Mouse (Mus musculus) granulocyte monocyte progenitor cell, adult 5-6 weeks (primary cell): Measurements from ENCODE around the gene Plekha4. TPM values are rescaled to one million over a fixed set of nuclear protein-coding genes. Genes with fewer than 3 reads are reported as not detected.

Source experiments
- ATAC-seq: replicated peaks from 2 replicates; pipeline ENCODE4 v1.8.0; 2016; ENCODE audit warnings: mild to moderate bottlenecking, moderate TSS enrichment, inconsistent platforms; ENCODE audit not compliant: poor library complexity, severe bottlenecking
- total RNA-seq, 2 experiments: library from RNA; stranded (forward) in 1 of 2; stranded (reverse) in 1 of 2; fragments of 200-712, 200-1000 nt in 1 of 2; fragments of >200 nt in 1 of 2; fragmentation: Nextera tagmentation in 1 of 2; gene quantifications; 2 replicates each; pipeline ENCODE4 v1.2.3; 2014 to 2017

The Plekha4 gene
- total RNA-seq, 2 experiments from 2014 or later = not detected

DNA sequence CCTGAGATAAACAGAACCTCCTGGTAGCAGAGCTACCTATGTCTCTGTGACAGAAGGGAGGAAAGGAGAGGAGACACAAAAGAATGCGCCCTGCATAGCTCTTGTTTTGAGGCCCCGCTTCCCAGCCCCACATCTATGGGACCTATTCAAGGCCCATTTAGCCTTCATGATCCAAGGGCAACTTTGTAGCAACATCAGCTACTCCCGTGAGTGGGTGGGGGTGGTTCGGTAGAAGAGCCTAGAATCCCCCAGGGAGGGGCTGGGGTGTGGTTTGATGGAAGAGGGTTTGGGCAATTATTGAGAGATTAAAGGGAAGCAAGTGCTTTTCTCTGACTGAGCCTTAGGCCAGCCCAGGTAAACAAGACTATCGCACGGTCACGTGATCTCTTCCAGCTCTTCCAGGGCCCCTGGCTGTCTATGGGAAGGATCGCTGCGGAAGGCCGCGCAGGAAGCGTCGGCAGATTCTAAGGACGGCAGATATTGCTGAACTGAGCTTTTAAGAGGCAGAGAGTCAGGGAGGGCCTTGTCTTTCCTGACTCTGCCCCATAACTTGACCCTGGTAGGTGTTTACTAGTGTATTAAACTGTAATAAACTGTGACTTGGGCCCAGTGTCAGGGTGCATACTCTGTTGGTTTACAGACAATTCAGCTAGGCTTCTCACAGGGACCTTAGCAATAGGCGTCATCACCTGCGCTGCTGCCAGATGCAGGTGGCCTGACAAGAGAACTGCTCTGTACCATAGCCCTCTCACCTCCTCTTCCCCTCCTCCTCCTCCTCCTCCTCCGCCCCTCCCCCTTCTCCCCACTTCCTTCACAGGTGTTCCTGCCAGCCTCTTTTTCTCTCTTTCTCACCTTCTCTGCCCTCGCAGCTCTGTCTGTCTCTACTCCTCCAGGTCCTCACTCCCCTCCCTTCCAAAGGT lies 73.1 kb downstream of the Plekha4 start:
- ATAC-seq = no peak

Other genes starting within 250 kb of the Plekha4 start
Only the 30 nearest of the 34 such genes appear.
- not detected in 2 replicates for gene Hrc, start 191.0 kb upstream of the Plekha4 start, total RNA-seq (2014; fragmentation: Nextera tagmentation)
- gene Hrc, start 191.0 kb upstream of the Plekha4 start, total RNA-seq (2017) = not detected in 2 replicates
- gene Ppfia3, start 159.3 kb upstream of the Plekha4 start, total RNA-seq (2014; fragmentation: Nextera tagmentation) = 1.2 TPM in 1 of 2 replicates, not detected in the other
- gene Ppfia3, start 159.3 kb upstream of the Plekha4 start, total RNA-seq (2017) = not detected in 2 replicates
- not detected in 2 replicates for gene Lin7b, start 155.7 kb upstream of the Plekha4 start, total RNA-seq (2014; fragmentation: Nextera tagmentation)
- 1.9 TPM in 1 of 2 replicates, not detected in the other for gene Lin7b, start 155.7 kb upstream of the Plekha4 start, total RNA-seq (2017)
- gene Snrnp70, start 130.6 kb upstream of the Plekha4 start, total RNA-seq (2014; fragmentation: Nextera tagmentation) = 259 and 270 TPM in 2 replicates
- 374 and 382 TPM in 2 replicates for gene Snrnp70, start 130.6 kb upstream of the Plekha4 start, total RNA-seq (2017)
- gene Kcna7, start 120.7 kb upstream of the Plekha4 start, total RNA-seq (2014; fragmentation: Nextera tagmentation) = not detected in 2 replicates
- gene Kcna7, start 120.7 kb upstream of the Plekha4 start, total RNA-seq (2017) = not detected in 2 replicates
- not detected in 2 replicates for gene Ntf5, start 112.6 kb upstream of the Plekha4 start, total RNA-seq (2014; fragmentation: Nextera tagmentation)
- gene Ntf5, start 112.6 kb upstream of the Plekha4 start, total RNA-seq (2017) = not detected in 2 replicates
- gene Lhb, start 105.5 kb upstream of the Plekha4 start, total RNA-seq (2014; fragmentation: Nextera tagmentation) = not detected in 2 replicates
- not detected in 2 replicates for gene Lhb, start 105.5 kb upstream of the Plekha4 start, total RNA-seq (2017)
- gene Gys1, start 91.5 kb upstream of the Plekha4 start, total RNA-seq (2014; fragmentation: Nextera tagmentation) = 27.1 and 32.4 TPM in 2 replicates
- gene Gys1, start 91.5 kb upstream of the Plekha4 start, total RNA-seq (2017) = 20.3 and 21.3 TPM in 2 replicates
- gene Ruvbl2, start 88.2 kb upstream of the Plekha4 start, total RNA-seq (2014; fragmentation: Nextera tagmentation) = 90.0 and 147 TPM in 2 replicates
- gene Ruvbl2, start 88.2 kb upstream of the Plekha4 start, total RNA-seq (2017) = 191 and 250 TPM in 2 replicates
- 1,113 and 1,886 TPM in 2 replicates for gene Ftl1, start 66.4 kb upstream of the Plekha4 start, total RNA-seq (2014; fragmentation: Nextera tagmentation)
- gene Ftl1, start 66.4 kb upstream of the Plekha4 start, total RNA-seq (2017) = 1,040 and 1,064 TPM in 2 replicates
- 39.3 and 51.9 TPM in 2 replicates for gene Bax, start 59.4 kb upstream of the Plekha4 start, total RNA-seq (2014; fragmentation: Nextera tagmentation)
- 28.7 and 34.2 TPM in 2 replicates for gene Bax, start 59.4 kb upstream of the Plekha4 start, total RNA-seq (2017)
- not detected in 2 replicates for gene Tulp2, start 44.5 kb upstream of the Plekha4 start, total RNA-seq (2014; fragmentation: Nextera tagmentation)
- not detected in 2 replicates for gene Tulp2, start 44.5 kb upstream of the Plekha4 start, total RNA-seq (2017)
- gene Gm45808, start 39.5 kb upstream of the Plekha4 start, total RNA-seq (2014; fragmentation: Nextera tagmentation) = not detected in 2 replicates
- not detected in 2 replicates for gene Gm45808, start 39.5 kb upstream of the Plekha4 start, total RNA-seq (2017)
- gene Dhdh, start 37.5 kb upstream of the Plekha4 start, total RNA-seq (2014; fragmentation: Nextera tagmentation) = 29.3 and 31.1 TPM in 2 replicates
- 18.4 and 20.2 TPM in 2 replicates for gene Dhdh, start 37.5 kb upstream of the Plekha4 start, total RNA-seq (2017)
- 184 and 207 TPM in 2 replicates for gene Nucb1, start 15.9 kb upstream of the Plekha4 start, total RNA-seq (2014; fragmentation: Nextera tagmentation)
- 316 and 398 TPM in 2 replicates for gene Nucb1, start 15.9 kb upstream of the Plekha4 start, total RNA-seq (2017)
- gene Ppp1r15a, start 62 bp upstream of the Plekha4 start, total RNA-seq (2014; fragmentation: Nextera tagmentation) = 8.3 and 22.1 TPM in 2 replicates
- gene Ppp1r15a, start 62 bp upstream of the Plekha4 start, total RNA-seq (2017) = 51.1 and 54.9 TPM in 2 replicates
- gene Hsd17b14, start 28.6 kb downstream of the Plekha4 start, total RNA-seq (2014; fragmentation: Nextera tagmentation) = 4.4 TPM in 1 of 2 replicates, not detected in the other
- gene Hsd17b14, start 28.6 kb downstream of the Plekha4 start, total RNA-seq (2017) = 0.26 and 0.41 TPM in 2 replicates
- gene Bcat2, start 43.8 kb downstream of the Plekha4 start, total RNA-seq (2014; fragmentation: Nextera tagmentation) = 69.1 and 81.6 TPM in 2 replicates
- 38.9 and 42.7 TPM in 2 replicates for gene Bcat2, start 43.8 kb downstream of the Plekha4 start, total RNA-seq (2017)
- not detected in 2 replicates for gene Fgf21, start 89.2 kb downstream of the Plekha4 start, total RNA-seq (2014; fragmentation: Nextera tagmentation)
- not detected in 2 replicates for gene Fgf21, start 89.2 kb downstream of the Plekha4 start, total RNA-seq (2017)
- not detected in 2 replicates for gene Fut1, start 91.0 kb downstream of the Plekha4 start, total RNA-seq (2014; fragmentation: Nextera tagmentation)
- gene Fut1, start 91.0 kb downstream of the Plekha4 start, total RNA-seq (2017) = not detected in 2 replicates
- gene Izumo1, start 95.5 kb downstream of the Plekha4 start, total RNA-seq (2014; fragmentation: Nextera tagmentation) = not detected in 2 replicates
- gene Izumo1, start 95.5 kb downstream of the Plekha4 start, total RNA-seq (2017) = 0.34 TPM in 1 of 2 replicates, not detected in the other
- gene Rasip1, start 101.2 kb downstream of the Plekha4 start, total RNA-seq (2014; fragmentation: Nextera tagmentation) = 0.15 TPM in 1 of 2 replicates, not detected in the other
- gene Rasip1, start 101.2 kb downstream of the Plekha4 start, total RNA-seq (2017) = 0.93 TPM in 1 of 2 replicates, not detected in the other
- gene Mamstr, start 113.6 kb downstream of the Plekha4 start, total RNA-seq (2014; fragmentation: Nextera tagmentation) = not detected in 2 replicates
- 0.36 TPM in 1 of 2 replicates, not detected in the other for gene Mamstr, start 113.6 kb downstream of the Plekha4 start, total RNA-seq (2017)
- gene Fut2, start 140.1 kb downstream of the Plekha4 start, total RNA-seq (2014; fragmentation: Nextera tagmentation) = 0.24 TPM in 1 of 2 replicates, not detected in the other
- gene Fut2, start 140.1 kb downstream of the Plekha4 start, total RNA-seq (2017) = not detected in 2 replicates
- gene Ntn5, start 157.7 kb downstream of the Plekha4 start, total RNA-seq (2014; fragmentation: Nextera tagmentation) = not detected in 2 replicates
- gene Ntn5, start 157.7 kb downstream of the Plekha4 start, total RNA-seq (2017) = not detected in 2 replicates
- gene Sec1, start 168.1 kb downstream of the Plekha4 start, total RNA-seq (2014; fragmentation: Nextera tagmentation) = not detected in 2 replicates
- not detected in 2 replicates for gene Sec1, start 168.1 kb downstream of the Plekha4 start, total RNA-seq (2017)
- not detected in 2 replicates for gene Car11, start 173.5 kb downstream of the Plekha4 start, total RNA-seq (2014; fragmentation: Nextera tagmentation)
- 0.09 TPM in 1 of 2 replicates, not detected in the other for gene Car11, start 173.5 kb downstream of the Plekha4 start, total RNA-seq (2017)
- 1.7 and 3.1 TPM in 2 replicates for gene Dbp, start 178.8 kb downstream of the Plekha4 start, total RNA-seq (2014; fragmentation: Nextera tagmentation)
- gene Dbp, start 178.8 kb downstream of the Plekha4 start, total RNA-seq (2017) = 4.0 and 6.3 TPM in 2 replicates
- gene Rpl18, start 189.1 kb downstream of the Plekha4 start, total RNA-seq (2014; fragmentation: Nextera tagmentation) = 2,165 and 2,847 TPM in 2 replicates
- gene Rpl18, start 189.1 kb downstream of the Plekha4 start, total RNA-seq (2017) = 1,831 and 2,021 TPM in 2 replicates
- 14.9 and 26.4 TPM in 2 replicates for gene Sphk2, start 191.7 kb downstream of the Plekha4 start, total RNA-seq (2014; fragmentation: Nextera tagmentation)
- 10.0 and 10.6 TPM in 2 replicates for gene Sphk2, start 191.7 kb downstream of the Plekha4 start, total RNA-seq (2017)